Mouse (Mus musculus): Measurements from ENCODE around the gene Prdm5. TPM values are rescaled to one million over a fixed set of nuclear protein-coding genes. Genes with fewer than 3 reads are reported as not detected.

Prdm5 gene
- total RNA-seq, 2 experiments from 2014 or later = 2.7 to 2.9 TPM

DNA sequence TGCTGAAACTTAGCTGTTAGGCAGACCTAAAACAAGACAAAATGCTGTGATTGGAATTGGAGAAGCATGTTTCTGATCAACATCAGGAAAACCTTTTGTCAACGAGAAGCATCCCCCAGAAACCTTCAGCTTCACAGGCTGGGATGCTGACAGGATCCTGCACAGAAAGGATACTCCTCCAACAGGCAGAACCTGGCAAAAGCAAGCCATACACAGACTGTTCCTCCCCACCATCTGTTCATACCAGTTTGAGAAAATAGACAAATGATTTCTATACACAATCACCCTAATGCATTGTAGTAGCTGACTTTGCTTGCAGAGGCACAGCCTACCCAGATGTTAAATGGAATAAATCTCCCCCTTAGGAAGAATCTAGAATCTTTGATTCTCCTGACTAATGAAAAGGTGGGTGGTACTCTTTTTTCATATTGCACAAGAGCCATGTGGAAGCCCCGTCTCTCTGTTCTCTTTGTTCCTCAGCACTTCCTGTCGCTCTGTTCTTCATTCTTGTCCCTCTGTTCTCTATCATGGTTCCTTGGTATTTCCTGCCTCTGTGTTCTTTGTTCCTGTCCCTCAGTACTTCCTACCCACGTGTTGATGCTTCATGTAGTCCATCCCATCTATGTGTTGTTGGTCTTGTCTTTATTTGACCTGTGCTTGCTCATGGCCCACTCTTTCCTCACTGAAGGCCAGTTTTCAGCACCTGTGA, 39.4 kb downstream of the Prdm5 start:
- intact Hi-C loops (cut with DNase I) = no loop called here
- DNase-seq = no peak

DNA sequence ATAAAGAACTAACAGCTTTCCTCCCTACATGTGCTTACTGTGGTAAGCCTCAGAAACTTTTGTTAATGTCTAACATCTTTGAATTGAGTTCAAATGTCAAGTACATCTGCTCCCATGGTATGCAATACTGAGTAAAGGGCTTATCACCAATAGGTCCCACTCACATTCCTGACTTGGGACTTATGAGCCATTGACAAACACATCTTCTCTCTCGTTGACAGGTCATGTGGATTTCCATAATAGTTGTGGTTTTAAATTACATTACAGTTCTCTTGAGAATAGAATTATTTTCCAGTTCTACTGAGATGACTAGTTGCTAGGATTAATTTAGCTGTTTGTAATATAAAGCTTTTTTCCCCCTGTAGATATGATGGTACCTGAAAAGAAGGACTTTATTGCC, 49.9 kb downstream of the Prdm5 start:
- intact Hi-C loops (cut with DNase I) = no loop called here

DNA sequence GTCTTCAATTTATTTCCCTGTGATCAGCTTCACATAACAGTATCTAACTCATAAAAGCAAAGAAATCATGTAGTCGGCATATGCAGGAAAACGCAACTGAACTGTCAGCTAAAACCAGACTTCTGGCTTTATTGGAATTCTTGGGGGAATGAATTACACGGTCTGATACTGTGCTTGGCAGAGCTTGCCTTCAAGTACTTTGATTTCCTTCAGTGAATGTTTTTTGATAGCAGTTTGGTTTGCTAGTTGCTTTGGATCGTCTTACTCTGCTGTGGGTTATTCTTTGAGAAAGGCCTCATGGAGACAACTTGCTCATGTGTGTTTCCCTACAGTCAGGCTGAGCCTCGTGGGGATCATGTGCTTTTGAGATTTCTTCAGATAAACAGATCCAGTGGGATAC, 52.7 kb downstream of the Prdm5 start:
- no peak for DNase-seq
- intact Hi-C loops (cut with DNase I) = no loop called here

More for the DNA sequence above, 49.9 kb downstream of the Prdm5 start:
- no peak for DNase-seq

GRCm38 (mm10) chr6:65834013-65834412, 55.2 kb downstream of the Prdm5 start:
- intact Hi-C loops (cut with DNase I) = no loop called here
- DNase-seq = no peak

GRCm38 (mm10) chr6:65842579-65842978, 63.8 kb downstream of the Prdm5 start:
- intact Hi-C loops (cut with DNase I) = no loop called here
- no peak for DNase-seq

- DNase-seq = no peak
Observed at GRCm38 (mm10) chr6:65849127-65849526, 70.3 kb downstream of the Prdm5 start.

GRCm38 (mm10) chr6:65849687-65850086, 70.9 kb downstream of the Prdm5 start:
- intact Hi-C loops (cut with DNase I) = no loop called here
- no peak for DNase-seq

More at GRCm38 (mm10) chr6:65849127-65849526, 70.3 kb downstream of the Prdm5 start:
- intact Hi-C loops (cut with DNase I) = no loop called here

DNA sequence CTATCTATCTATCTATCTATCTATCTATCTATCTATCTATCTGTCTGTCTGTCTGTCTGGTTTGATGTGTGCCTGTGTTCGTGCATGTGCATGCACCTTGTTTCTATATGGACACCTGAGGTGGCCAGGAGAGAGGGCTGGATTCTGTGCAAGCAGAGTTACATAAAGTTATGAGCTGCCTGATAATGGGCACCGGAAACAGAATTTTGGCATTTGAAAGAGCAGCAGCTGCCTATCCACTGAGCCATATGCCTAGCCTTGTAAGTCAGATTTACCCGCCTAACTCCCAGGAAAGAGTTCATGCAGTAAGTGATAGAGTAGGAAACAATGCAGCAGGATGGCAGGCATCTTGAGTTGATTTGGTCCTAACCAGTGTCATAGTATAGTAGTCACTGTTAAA, 71.4 kb downstream of the Prdm5 start:
- intact Hi-C loops (cut with DNase I) = no loop called here
- no peak for DNase-seq

- intact Hi-C loops (cut with DNase I) = no loop called here
- DNase-seq = no peak
Observed at GRCm38 (mm10) chr6:65854020-65854419, 75.2 kb downstream of the Prdm5 start.

DNA sequence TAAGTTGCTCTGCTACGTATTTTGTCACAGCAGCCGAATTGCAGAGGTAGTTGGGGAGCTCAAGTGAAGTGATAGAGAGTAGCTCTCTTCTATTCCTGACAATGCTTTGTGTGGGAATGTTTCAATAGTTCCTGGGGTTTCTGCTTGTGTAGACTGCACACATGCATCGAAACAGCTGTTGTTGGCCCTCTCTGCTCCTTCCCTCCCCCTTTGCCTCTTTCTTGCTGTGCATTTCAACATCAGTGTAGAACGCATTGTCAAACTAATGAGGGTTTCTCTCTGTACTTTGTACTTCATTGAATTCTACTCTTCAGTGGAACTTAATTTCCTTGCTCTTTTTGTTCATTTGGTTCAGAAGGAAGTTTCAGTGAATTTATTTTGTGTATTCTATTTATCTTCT, 75.8 kb downstream of the Prdm5 start:
- intact Hi-C loops (cut with DNase I) = no loop called here

DNA sequence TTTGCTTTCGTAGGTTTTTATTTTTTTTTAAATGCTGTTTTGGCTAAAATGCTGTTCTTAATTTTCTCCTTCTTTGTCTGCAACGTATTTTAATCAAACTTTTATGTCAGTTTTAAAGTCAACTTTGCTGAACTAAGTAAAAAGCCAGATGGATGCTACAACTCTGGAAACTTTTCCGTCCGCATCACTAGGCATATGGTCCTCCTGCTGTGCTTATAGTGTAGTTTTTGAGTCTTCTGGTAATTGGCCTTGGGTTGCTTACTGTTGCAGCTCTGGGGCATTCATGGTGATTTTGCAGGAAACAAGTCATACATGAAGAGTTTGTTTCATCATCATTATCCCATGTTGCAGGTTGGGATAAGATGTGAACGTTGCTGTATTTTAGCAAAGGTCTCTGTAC, 81.8 kb downstream of the Prdm5 start:
- intact Hi-C loops (cut with DNase I) = no loop called here
- DNase-seq = no peak

More for the DNA sequence above, 75.8 kb downstream of the Prdm5 start:
- no peak for DNase-seq

DNA sequence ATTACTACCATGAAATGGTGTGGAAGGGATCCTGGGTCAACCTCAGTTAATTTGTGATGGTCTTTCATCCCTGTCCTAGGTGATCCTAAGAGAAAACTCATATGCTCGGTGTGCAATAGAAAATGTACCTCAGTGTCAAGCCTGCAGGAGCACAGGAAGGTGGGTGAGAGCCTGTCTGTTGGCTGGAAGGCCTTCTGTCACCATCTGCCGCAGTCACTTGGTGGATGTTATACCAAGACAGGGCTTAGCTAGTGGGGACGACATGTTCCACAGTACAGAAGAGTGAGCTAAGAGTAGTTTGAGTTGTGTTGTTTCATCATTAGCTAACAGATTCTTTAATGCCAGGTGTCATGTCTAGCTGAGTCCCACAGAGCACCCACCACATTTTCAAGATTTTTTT, 84.0 kb downstream of the Prdm5 start:
- no peak for DNase-seq
- intact Hi-C loops (cut with DNase I) = no loop called here

DNA sequence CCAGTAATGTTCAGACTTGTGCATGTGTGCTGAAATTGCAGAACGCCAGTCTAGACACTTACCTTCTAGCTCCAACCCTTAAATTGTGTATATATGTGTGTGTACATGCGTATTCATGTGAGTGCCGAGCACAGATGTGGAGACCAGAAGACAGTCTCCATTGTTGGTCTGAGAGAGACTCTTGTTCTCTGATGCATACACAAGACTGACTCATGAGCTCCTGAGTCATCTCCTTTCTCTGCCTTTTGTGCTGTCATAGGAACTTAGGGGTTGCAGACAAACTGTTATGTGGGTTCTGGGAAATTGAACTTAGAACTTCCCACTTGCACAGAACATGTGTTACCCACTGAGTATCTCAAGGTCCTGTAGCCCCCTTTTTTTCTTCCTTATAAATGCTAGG, 85.4 kb downstream of the Prdm5 start:
- intact Hi-C loops (cut with DNase I) = no loop called here

GRCm38 (mm10) chr6:65864919-65865318, 86.1 kb downstream of the Prdm5 start:
- intact Hi-C loops (cut with DNase I) = no loop called here
- no peak for DNase-seq

More for the DNA sequence above, 85.4 kb downstream of the Prdm5 start:
- no peak for DNase-seq

DNA sequence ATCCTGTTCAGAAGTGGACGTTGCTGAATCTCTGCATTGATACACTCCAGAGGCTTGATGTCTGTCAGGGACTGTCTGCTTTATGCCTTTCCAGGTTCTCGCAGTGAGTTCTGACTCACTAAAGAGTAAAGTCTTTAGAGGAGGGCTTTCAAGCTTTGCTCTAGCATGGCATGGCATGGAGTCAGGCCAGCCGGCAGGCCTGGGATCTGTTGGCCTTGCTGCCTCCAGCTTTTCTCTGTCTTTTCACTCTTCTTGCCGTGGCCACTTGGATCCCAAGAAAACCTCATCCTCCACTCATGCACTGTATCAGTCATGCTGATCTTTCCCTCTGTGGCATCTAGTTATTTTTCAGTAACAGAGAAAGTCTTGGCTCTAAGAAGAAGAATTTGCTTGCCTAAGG, 87.1 kb downstream of the Prdm5 start:
- intact Hi-C loops (cut with DNase I) = no loop called here
- no peak for DNase-seq

DNA sequence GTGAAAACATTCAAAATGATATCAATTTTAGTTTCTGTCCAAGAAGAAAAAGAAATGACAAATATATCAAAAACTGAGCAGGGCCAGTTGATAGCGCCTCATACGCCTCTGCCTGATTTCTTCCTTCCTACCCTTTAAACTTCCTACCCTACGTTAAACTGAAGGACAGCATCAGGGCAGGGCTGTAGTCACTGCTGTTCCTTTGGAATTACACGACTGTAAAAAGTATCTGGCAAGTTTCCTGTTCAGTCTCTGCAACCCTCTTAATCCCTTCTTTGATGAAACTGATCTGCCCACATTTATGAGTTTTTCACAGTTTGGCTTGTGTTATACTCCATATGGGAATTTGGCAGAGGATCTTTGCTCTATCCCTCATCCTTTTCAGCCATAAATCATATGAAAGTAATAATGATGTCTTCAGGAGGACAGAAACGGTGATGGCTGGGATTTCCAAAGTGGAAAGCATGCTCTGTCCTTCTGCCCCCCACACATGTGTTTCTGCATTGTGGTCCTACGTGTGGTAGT, 93.0 kb downstream of the Prdm5 start:
- DNase-seq = no peak
- intact Hi-C loops (cut with DNase I) = no loop called here

- intact Hi-C loops (cut with DNase I) = no loop called here
- DNase-seq = no peak
Observed at GRCm38 (mm10) chr6:65878300-65878699, 99.5 kb downstream of the Prdm5 start.

DNA sequence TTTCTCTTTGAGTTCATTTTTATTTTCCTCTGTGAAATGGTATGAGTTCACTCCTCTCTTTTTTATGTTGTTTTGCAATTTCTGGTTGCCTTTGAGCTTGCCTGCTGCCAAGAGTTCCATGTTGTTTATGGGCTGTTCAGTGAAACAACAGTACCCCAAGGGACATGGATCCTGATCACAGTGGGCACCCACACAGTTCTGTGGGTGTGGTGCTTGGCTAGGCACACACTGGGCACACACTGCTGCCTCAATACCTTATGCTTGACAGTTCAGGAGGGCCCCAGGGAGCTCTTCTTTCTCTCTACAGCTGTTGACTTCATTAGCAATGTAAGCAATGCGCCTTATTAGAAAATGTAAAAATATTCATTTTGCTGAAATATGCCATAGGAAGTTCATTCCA, 110.0 kb downstream of the Prdm5 start:
- intact Hi-C loops (cut with DNase I) = no loop called here
- DNase-seq = no peak

DNA sequence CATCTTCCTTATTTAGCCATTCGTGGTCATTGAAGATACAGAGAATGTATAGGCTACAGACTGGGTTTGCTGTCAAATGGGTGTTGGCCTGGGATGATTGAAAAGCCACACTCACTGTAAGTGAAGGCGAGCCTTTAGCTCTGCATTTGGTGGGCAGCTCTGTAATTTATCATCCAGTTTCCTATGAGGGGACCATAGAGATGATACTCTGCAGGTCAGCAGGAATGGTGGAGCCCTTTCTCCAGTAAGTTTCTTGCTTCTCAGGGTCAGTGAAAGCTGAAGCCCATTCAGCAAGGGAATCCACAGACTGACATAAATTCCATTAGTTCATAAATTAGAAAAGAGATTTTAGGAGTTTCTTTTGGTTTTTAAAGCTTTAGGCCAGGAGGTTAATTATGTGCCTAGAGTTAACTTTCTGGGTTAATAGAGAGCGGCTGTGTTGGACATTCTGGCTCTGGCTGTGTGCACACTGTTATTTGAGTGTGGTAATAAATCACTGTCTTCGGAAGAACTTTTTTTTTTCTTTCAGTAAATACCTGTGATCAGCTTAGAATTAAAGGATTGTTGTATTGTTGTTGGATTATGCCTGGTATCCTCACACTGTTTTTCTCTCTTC, 113.4 kb downstream of the Prdm5 start:
- intact Hi-C loops (cut with DNase I) = no loop called here
- no peak for DNase-seq

- intact Hi-C loops (cut with DNase I) = no loop called here
Observed at GRCm38 (mm10) chr6:65906657-65907182, 127.9 kb downstream of the Prdm5 start.

GRCm38 (mm10) chr6:65915421-65915820, 136.6 kb downstream of the Prdm5 start:
- DNase-seq = no peak
- intact Hi-C loops (cut with DNase I) = no loop called here

More at GRCm38 (mm10) chr6:65906657-65907182, 127.9 kb downstream of the Prdm5 start:
- no peak for DNase-seq

GRCm38 (mm10) chr6:65921703-65922102, 142.9 kb downstream of the Prdm5 start:
- intact Hi-C loops (cut with DNase I) = no loop called here

More at GRCm38 (mm10) chr6:65921703-65922102, 142.9 kb downstream of the Prdm5 start:
- DNase-seq = no peak

All from gastrocnemius, postnatal 36 days (tissue).